Mouse (Mus musculus): ENCODE measurements around the gene Gm4981.
A peak's percentile ranks its signal among the peaks of the same experiment; 100 is the strongest.
"Not testable (repeated sequence)": the region's sequence is repeated elsewhere in the genome, so short reads cannot be mapped to it uniquely, and the experiment has no call there.

The Gm4981 gene

GRCm38 (mm10) chr10:58236613-58237012 lies at the start of gene Gm4981:
TSS of gene Gm4981 (minus strand) at chr10:58236701.
- Histone ChIP-seq H3K4me3 (replicated peaks; ENCODE audit: low read length) (no peak within 1 kb of the TSS), H3K27me3 (ENCODE audit: insufficient read depth, low read length) (peaks cover 47% of the 10 kb centered on the region), H3K36me3 (ENCODE audit: insufficient read depth, low read length) (no peaks in the 10 kb centered on the region), H3K9me3 (ENCODE audit: low read length) (peaks cover 7% of the 10 kb centered on the region), H3K4me1 (replicated peaks; ENCODE audit: low read depth, low read length) (peaks cover 15% of the 10 kb centered on the region)
- TF ChIP-seq NANOG (IDR thresholded peaks at IDR 0.05; ENCODE audit: borderline replicate concordance, low read length), result no peak
- TF ChIP-seq POU5F1 (IDR thresholded peaks at IDR 0.05; ENCODE audit: borderline replicate concordance, low read length), result no peak
- no peak for TF ChIP-seq CTCF (conservative IDR thresholded peaks at IDR 0.05; ENCODE audit: low read length)

- no peaks in the 10 kb centered on the region for H3K9me3 ChIP-seq (ENCODE audit: low read length)
- no peaks in the 10 kb centered on the region for H3K27me3 ChIP-seq (ENCODE audit: insufficient read depth, low read length)
- no peaks in the 10 kb centered on the region for H3K4me1 ChIP-seq (replicated peaks; ENCODE audit: low read depth, low read length)
- H3K36me3 ChIP-seq (ENCODE audit: insufficient read depth, low read length), result peaks cover 48% of the 10 kb centered on the region
- no peak overlapping the region for H3K4me3 ChIP-seq (replicated peaks; ENCODE audit: low read length)
- TF ChIP-seq CTCF (conservative IDR thresholded peaks at IDR 0.05; ENCODE audit: low read length) (no peak), POU5F1 (IDR thresholded peaks at IDR 0.05; ENCODE audit: borderline replicate concordance, low read length) (no peak)
Observed at GRCm38 (mm10) chr10:58282238-58282637, 45.7 kb upstream of the Gm4981 start.

GRCm38 (mm10) chr10:58258466-58258865 lies 22.0 kb upstream of the Gm4981 start:
- Histone ChIP-seq H3K36me3 (ENCODE audit: insufficient read depth, low read length) (peaks cover 27% of the 10 kb centered on the region), H3K27me3 (ENCODE audit: insufficient read depth, low read length) (no peaks in the 10 kb centered on the region), H3K4me3 (replicated peaks; ENCODE audit: low read length) (no peak overlapping the region), H3K9me3 (ENCODE audit: low read length) (no peaks in the 10 kb centered on the region), H3K4me1 (replicated peaks; ENCODE audit: low read depth, low read length) (peaks cover 18% of the 10 kb centered on the region)
- TF ChIP-seq NANOG (IDR thresholded peaks at IDR 0.05; ENCODE audit: borderline replicate concordance, low read length) (no peak), POU5F1 (IDR thresholded peaks at IDR 0.05; ENCODE audit: borderline replicate concordance, low read length) (no peak), CTCF (conservative IDR thresholded peaks at IDR 0.05; ENCODE audit: low read length) (peak; percentile 34)

GRCm38 (mm10) chr10:58255954-58256353 lies 19.5 kb upstream of the Gm4981 start:
- no peaks in the 10 kb centered on the region for H3K27me3 ChIP-seq (ENCODE audit: insufficient read depth, low read length)
- H3K4me1 ChIP-seq (replicated peaks; ENCODE audit: low read depth, low read length), result peaks cover 18% of the 10 kb centered on the region
- H3K36me3 ChIP-seq (ENCODE audit: insufficient read depth, low read length), result peaks cover 17% of the 10 kb centered on the region
- TF ChIP-seq POU5F1 (IDR thresholded peaks at IDR 0.05; ENCODE audit: borderline replicate concordance, low read length), result no peak
- no peak for TF ChIP-seq NANOG (IDR thresholded peaks at IDR 0.05; ENCODE audit: borderline replicate concordance, low read length)
- TF ChIP-seq CTCF (conservative IDR thresholded peaks at IDR 0.05; ENCODE audit: low read length), result no peak
- H3K4me3 ChIP-seq (replicated peaks; ENCODE audit: low read length), result peak overlapping the region; percentile 90
- H3K9me3 ChIP-seq (ENCODE audit: low read length), result no peaks in the 10 kb centered on the region

GRCm38 (mm10) chr10:58255213-58255892 lies 18.9 kb upstream of the Gm4981 start, which contains the start of gene Gcc2:
TSS of gene Gcc2 (plus strand) at chr10:58255497.
- TF ChIP-seq POU5F1 (IDR thresholded peaks at IDR 0.05; ENCODE audit: borderline replicate concordance, low read length), result no peak
- TF ChIP-seq NANOG (IDR thresholded peaks at IDR 0.05; ENCODE audit: borderline replicate concordance, low read length), result no peak
- no peak for TF ChIP-seq CTCF (conservative IDR thresholded peaks at IDR 0.05; ENCODE audit: low read length)
- no peaks in the 10 kb centered on the region for H3K27me3 ChIP-seq (ENCODE audit: insufficient read depth, low read length)
- H3K9me3 ChIP-seq (ENCODE audit: low read length), result no peaks in the 10 kb centered on the region
- peak within 1 kb of the TSS; percentile 90 for H3K4me3 ChIP-seq (replicated peaks; ENCODE audit: low read length)
- peaks cover 17% of the 10 kb centered on the region for H3K36me3 ChIP-seq (ENCODE audit: insufficient read depth, low read length)
- peaks cover 18% of the 10 kb centered on the region for H3K4me1 ChIP-seq (replicated peaks; ENCODE audit: low read depth, low read length)

GRCm38 (mm10) chr10:58254635-58255175 lies 18.2 kb upstream of the Gm4981 start:
- no peak for TF ChIP-seq NANOG (IDR thresholded peaks at IDR 0.05; ENCODE audit: borderline replicate concordance, low read length)
- no peak for TF ChIP-seq POU5F1 (IDR thresholded peaks at IDR 0.05; ENCODE audit: borderline replicate concordance, low read length)
- no peak for TF ChIP-seq CTCF (conservative IDR thresholded peaks at IDR 0.05; ENCODE audit: low read length)
- Histone ChIP-seq H3K36me3 (ENCODE audit: insufficient read depth, low read length) (peaks cover 12% of the 10 kb centered on the region), H3K4me1 (replicated peaks; ENCODE audit: low read depth, low read length) (peaks cover 18% of the 10 kb centered on the region), H3K27me3 (ENCODE audit: insufficient read depth, low read length) (no peaks in the 10 kb centered on the region), H3K9me3 (ENCODE audit: low read length) (no peaks in the 10 kb centered on the region), H3K4me3 (replicated peaks; ENCODE audit: low read length) (peak overlapping the region; percentile 90)

- no peak; the same call in 1 of the 2 replicates for TF ChIP-seq CTCF (conservative IDR thresholded peaks at IDR 0.05; ENCODE audit: low read length)
- no peak for TF ChIP-seq NANOG (IDR thresholded peaks at IDR 0.05; ENCODE audit: borderline replicate concordance, low read length)
- no peak for TF ChIP-seq POU5F1 (IDR thresholded peaks at IDR 0.05; ENCODE audit: borderline replicate concordance, low read length)
- Histone ChIP-seq H3K9me3 (ENCODE audit: low read length) (no peaks in the 10 kb centered on the region), H3K36me3 (ENCODE audit: insufficient read depth, low read length) (no peaks in the 10 kb centered on the region), H3K4me3 (replicated peaks; ENCODE audit: low read length) (no peak overlapping the region), H3K4me1 (replicated peaks; ENCODE audit: low read depth, low read length) (peaks cover 2% of the 10 kb centered on the region), H3K27me3 (ENCODE audit: insufficient read depth, low read length) (no peaks in the 10 kb centered on the region)
Observed at GRCm38 (mm10) chr10:58249535-58249934, 13.0 kb upstream of the Gm4981 start.

- not testable (repeated sequence) for H3K4me3 ChIP-seq (replicated peaks; ENCODE audit: low read length); H3K9me3 ChIP-seq (ENCODE audit: low read length); H3K4me1 ChIP-seq (replicated peaks; ENCODE audit: low read depth, low read length); H3K36me3 ChIP-seq (ENCODE audit: insufficient read depth, low read length)
- peaks cover 35% of the 10 kb centered on the region for H3K27me3 ChIP-seq (ENCODE audit: insufficient read depth, low read length)
Observed at GRCm38 (mm10) chr10:58238984-58239740, 2.7 kb upstream of the Gm4981 start.

- peaks cover 12% of the 10 kb centered on the region for H3K9me3 ChIP-seq (ENCODE audit: low read length)
- peaks cover 47% of the 10 kb centered on the region for H3K27me3 ChIP-seq (ENCODE audit: insufficient read depth, low read length)
- H3K4me3 ChIP-seq (replicated peaks; ENCODE audit: low read length); H3K36me3 ChIP-seq (ENCODE audit: insufficient read depth, low read length): not testable (repeated sequence)
- H3K4me1 ChIP-seq (replicated peaks; ENCODE audit: low read depth, low read length), result peaks cover 15% of the 10 kb centered on the region
Observed at GRCm38 (mm10) chr10:58234985-58235384, 1.5 kb downstream of the Gm4981 start.

GRCm38 (mm10) chr10:58233740-58234121 lies 2.8 kb downstream of the Gm4981 start:
- Histone ChIP-seq H3K27me3 (ENCODE audit: insufficient read depth, low read length) (peaks cover 40% of the 10 kb centered on the region), H3K4me1 (replicated peaks; ENCODE audit: low read depth, low read length) (peaks cover 15% of the 10 kb centered on the region)
- H3K9me3 ChIP-seq (ENCODE audit: low read length); H3K36me3 ChIP-seq (ENCODE audit: insufficient read depth, low read length); H3K4me3 ChIP-seq (replicated peaks; ENCODE audit: low read length): not testable (repeated sequence)

GRCm38 (mm10) chr10:58233054-58233739 lies 3.3 kb downstream of the Gm4981 start:
- not testable (repeated sequence) for H3K9me3 ChIP-seq (ENCODE audit: low read length); H3K36me3 ChIP-seq (ENCODE audit: insufficient read depth, low read length); H3K4me3 ChIP-seq (replicated peaks; ENCODE audit: low read length)
- H3K4me1 ChIP-seq (replicated peaks; ENCODE audit: low read depth, low read length), result peaks cover 15% of the 10 kb centered on the region
- peaks cover 37% of the 10 kb centered on the region for H3K27me3 ChIP-seq (ENCODE audit: insufficient read depth, low read length)

Measured in E14TG2a.4 (cell line).